Mouse (Mus musculus) common myeloid progenitor, adult 5-6 weeks (primary cell): Measurements from ENCODE around the gene Hpgds. TPM values are rescaled to one million over a fixed set of nuclear protein-coding genes. Genes with fewer than 3 reads are reported as not detected.

Experiments used
- ATAC-seq: replicated peaks from 2 replicates; pipeline ENCODE4 v1.8.0; 2016; ENCODE audit warnings: low read depth, mild to moderate bottlenecking, moderate TSS enrichment, inconsistent platforms; ENCODE audit not compliant: poor library complexity, severe bottlenecking
- total RNA-seq: library from RNA; stranded (forward); fragments of 200-1000, 187-1606 nt; gene quantifications from 2 replicates; pipeline ENCODE4 v1.2.3, GENCODE M21; 2017

The Hpgds gene
- 2.0 and 2.6 TPM in 2 replicates for total RNA-seq

GRCm38 (mm10) chr6:65144621-65145205 lies at the start of gene Hpgds:
Gene Hpgds, minus strand, starts transcription at chr6:65144908.
- ATAC-seq, result peak; percentile 84

- peak; percentile 46 for ATAC-seq
Observed at GRCm38 (mm10) chr6:65164977-65165376, 20.3 kb upstream of the Hpgds start.

- ATAC-seq, result peak; percentile 67
Observed at GRCm38 (mm10) chr6:65164137-65164536, 19.4 kb upstream of the Hpgds start.

GRCm38 (mm10) chr6:65159381-65159942 lies 14.8 kb upstream of the Hpgds start:
- ATAC-seq, result no peak

GRCm38 (mm10) chr6:65157042-65157441 lies 12.3 kb upstream of the Hpgds start:
- ATAC-seq, result no peak

GRCm38 (mm10) chr6:65153570-65153969 lies 8.9 kb upstream of the Hpgds start:
- no peak for ATAC-seq

GRCm38 (mm10) chr6:65150703-65151102 lies 6.0 kb upstream of the Hpgds start:
- ATAC-seq, result peak; percentile 48; the same call in 1 of the 2 replicates

GRCm38 (mm10) chr6:65146363-65146762 lies 1.7 kb upstream of the Hpgds start:
- ATAC-seq, result peak; percentile 52

- ATAC-seq, result no peak
Observed at GRCm38 (mm10) chr6:65142316-65142715, 2.4 kb downstream of the Hpgds start.

- ATAC-seq, result peak; percentile 26; the same call in 1 of the 2 replicates
Observed at GRCm38 (mm10) chr6:65140750-65141243, 3.9 kb downstream of the Hpgds start.

- ATAC-seq, result 0 out of 2 replicates have a peak, but pooled peaks have one; percentile 15
Observed at GRCm38 (mm10) chr6:65140082-65140749, 4.5 kb downstream of the Hpgds start.

- ATAC-seq, result no peak
Observed at GRCm38 (mm10) chr6:65138243-65138642, 6.5 kb downstream of the Hpgds start.

- ATAC-seq, result peak; percentile 33; the same call in 1 of the 2 replicates
Observed at GRCm38 (mm10) chr6:65137802-65138201, 6.9 kb downstream of the Hpgds start.

- ATAC-seq, result no peak
Observed at GRCm38 (mm10) chr6:65132376-65132775, 12.3 kb downstream of the Hpgds start.

GRCm38 (mm10) chr6:65126074-65126726 lies 18.5 kb downstream of the Hpgds start:
- ATAC-seq, result peak; percentile 89

- ATAC-seq, result no peak
Observed at GRCm38 (mm10) chr6:65117540-65117939, 27.2 kb downstream of the Hpgds start.

GRCm38 (mm10) chr6:65114902-65115301 lies 29.8 kb downstream of the Hpgds start:
- peak; percentile 92 for ATAC-seq

GRCm38 (mm10) chr6:65079139-65079538 lies 65.6 kb downstream of the Hpgds start:
- ATAC-seq, result peak; percentile 78; the same call in 1 of the 2 replicates

GRCm38 (mm10) chr6:65075201-65075600 lies 69.5 kb downstream of the Hpgds start:
- no peak for ATAC-seq
